8 mouse cellular contexts compared by ENCODE assay signal in the genomic region with DNA sequence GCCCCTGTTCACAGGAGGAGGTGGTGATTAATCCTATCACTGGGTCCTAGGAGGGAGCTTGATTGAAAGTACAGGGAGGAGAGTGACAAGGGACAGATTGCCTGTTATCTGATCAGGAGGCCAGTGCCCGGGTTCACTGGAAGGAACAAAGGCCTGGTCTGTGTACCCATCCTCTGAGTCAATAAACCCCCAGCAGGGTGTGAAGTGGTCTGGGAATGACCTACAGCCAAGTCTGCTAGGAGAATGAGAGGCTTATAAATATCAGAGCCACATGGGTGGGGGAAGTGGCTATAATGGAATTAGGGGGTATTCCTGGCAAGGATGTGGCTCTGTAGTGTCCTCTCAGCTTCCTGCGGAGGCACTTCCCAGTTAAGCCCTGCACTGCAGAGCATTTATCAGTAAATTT.
DNase-seq lines count a peak whose midpoint lies in the region; ATAC-seq and TF ChIP-seq lines count a peak whose summit lies in the region.

No protein-coding gene starts in this region.

- H3K4me1 ChIP-seq in forebrain, embryonic 10.5 days: peaks cover 35% of the 10 kb centered on the region
- H3K4me1 ChIP-seq in forebrain, embryonic 16.5 days (replicated peaks; ENCODE audit: control insufficient read depth, insufficient read depth, low read length): no peaks in the 10 kb centered on the region
- peaks cover 16% of the 10 kb centered on the region; the same call in 1 of the 2 replicates for H3K4me1 ChIP-seq in stomach, embryonic 14.5 days (ENCODE audit: control insufficient read depth, insufficient read depth, low read length)
- H3K4me1 ChIP-seq in stomach, postnatal 0 days (replicated peaks; ENCODE audit: control insufficient read depth, insufficient read depth): no peaks in the 10 kb centered on the region
- peaks cover 14% of the 10 kb centered on the region; the same call in 1 of the 2 replicates for H3K4me1 ChIP-seq in kidney, postnatal 0 days (replicated peaks; ENCODE audit: insufficient read depth, low read length)

- no peaks in the 10 kb centered on the region for H3K9me3 ChIP-seq in forebrain, embryonic 10.5 days
- H3K9me3 ChIP-seq in forebrain, embryonic 16.5 days (ENCODE audit: control insufficient read depth, low read length): no peaks in the 10 kb centered on the region
- H3K9me3 ChIP-seq in stomach, embryonic 14.5 days (ENCODE audit: control insufficient read depth, low read depth, low read length): no peaks in the 10 kb centered on the region
- H3K9me3 ChIP-seq in stomach, postnatal 0 days (ENCODE audit: control insufficient read depth, low read length): no peaks in the 10 kb centered on the region
- no peaks in the 10 kb centered on the region for H3K9me3 ChIP-seq in kidney, postnatal 0 days (replicated peaks; ENCODE audit: low read length)

- WGBS in forebrain, embryonic 10.5 days: 5% methylated on average over 2 of the region's 2 CpGs
- WGBS in forebrain, embryonic 16.5 days: 21% methylated on average over 2 of the region's 2 CpGs
- 39% methylated on average over 2 of the region's 2 CpGs for WGBS in stomach, embryonic 14.5 days
- WGBS in stomach, postnatal 0 days: 38% methylated on average over 2 of the region's 2 CpGs
- 32% methylated on average over 2 of the region's 2 CpGs for WGBS in kidney, postnatal 0 days

- DNase-seq in forebrain, embryonic 10.5 days (ENCODE audit: extremely low spot score, low spot score): no peak
- DNase-seq in stomach, postnatal 0 days (ENCODE audit: low spot score): no peak
- DNase-seq in kidney, postnatal 0 days (ENCODE audit: low spot score): no peak
- DNase-seq in right cerebral cortex, postnatal 10 days (ENCODE audit: low spot score in 2 of 2): no peak
- DNase-seq in layer of hippocampus, adult 8-10 months (ENCODE audit: low spot score in 2 of 2): no peak
- DNase-seq in layer of hippocampus, postnatal 25 days (ENCODE audit: extremely low spot score in 1 of 2, low spot score in 1 of 2): no peak

- H3K9ac ChIP-seq in forebrain, embryonic 16.5 days (replicated peaks; ENCODE audit: low read depth, low read length): no peak overlapping the region
- no peak overlapping the region for H3K9ac ChIP-seq in stomach, embryonic 14.5 days (replicated peaks; ENCODE audit: low read depth, low read length)
- no peak overlapping the region for H3K9ac ChIP-seq in stomach, postnatal 0 days (ENCODE audit: low read length)
- H3K9ac ChIP-seq in kidney, postnatal 0 days (ENCODE audit: low read depth, low read length): no peak overlapping the region

- H3K27me3 ChIP-seq in forebrain, embryonic 10.5 days (ENCODE audit: poor library complexity, severe bottlenecking): no peaks in the 10 kb centered on the region
- H3K27me3 ChIP-seq in forebrain, embryonic 16.5 days (replicated peaks; ENCODE audit: control insufficient read depth, insufficient read depth, low read length): no peaks in the 10 kb centered on the region
- H3K27me3 ChIP-seq in stomach, embryonic 14.5 days (ENCODE audit: control insufficient read depth, insufficient read depth, low read length): no peaks in the 10 kb centered on the region
- H3K27me3 ChIP-seq in stomach, postnatal 0 days (ENCODE audit: control insufficient read depth, insufficient read depth, low read length): no peaks in the 10 kb centered on the region
- no peaks in the 10 kb centered on the region for H3K27me3 ChIP-seq in kidney, postnatal 0 days (ENCODE audit: insufficient read depth, low read length)

- TF ChIP-seq EP300 in stomach, postnatal 0 days (optimal IDR thresholded peaks at IDR 0.05): no peak

- TF ChIP-seq CTCF in stomach, postnatal 0 days (IDR thresholded peaks at IDR 0.05; ENCODE audit: low read depth): no peak
- no peak for TF ChIP-seq CTCF in kidney, postnatal 0 days (IDR thresholded peaks at IDR 0.05; ENCODE audit: low read depth)

- H3K36me3 ChIP-seq in forebrain, embryonic 10.5 days (replicated peaks): no peaks in the 10 kb centered on the region
- no peaks in the 10 kb centered on the region for H3K36me3 ChIP-seq in forebrain, embryonic 16.5 days (ENCODE audit: control insufficient read depth, insufficient read depth)
- no peaks in the 10 kb centered on the region for H3K36me3 ChIP-seq in stomach, embryonic 14.5 days (ENCODE audit: control insufficient read depth, insufficient read depth, low read length)
- no peaks in the 10 kb centered on the region for H3K36me3 ChIP-seq in stomach, postnatal 0 days (ENCODE audit: control insufficient read depth, insufficient read depth, low read length)
- H3K36me3 ChIP-seq in kidney, postnatal 0 days (ENCODE audit: insufficient read depth, low read length): no peaks in the 10 kb centered on the region

- no peak overlapping the region for H3K4me3 ChIP-seq in forebrain, embryonic 10.5 days
- no peak overlapping the region for H3K4me3 ChIP-seq in forebrain, embryonic 16.5 days (replicated peaks; ENCODE audit: low read length)
- no peak overlapping the region for H3K4me3 ChIP-seq in stomach, embryonic 14.5 days (ENCODE audit: low read depth, low read length)
- H3K4me3 ChIP-seq in stomach, postnatal 0 days (ENCODE audit: low read depth, low read length): no peak overlapping the region
- H3K4me3 ChIP-seq in kidney, postnatal 0 days (replicated peaks; ENCODE audit: low read depth, low read length): no peak overlapping the region

- H3K27ac ChIP-seq in forebrain, embryonic 10.5 days: peak overlapping the region; percentile 65
- no peak overlapping the region for H3K27ac ChIP-seq in forebrain, embryonic 16.5 days (ENCODE audit: low read length)
- H3K27ac ChIP-seq in stomach, embryonic 14.5 days (ENCODE audit: low read length): no peak overlapping the region
- H3K27ac ChIP-seq in stomach, postnatal 0 days (replicated peaks): no peak overlapping the region
- 0 out of 2 replicates have a peak overlapping the region, but pooled peaks have one; percentile 28 for H3K27ac ChIP-seq in kidney, postnatal 0 days

- H3K4me2 ChIP-seq in forebrain, embryonic 16.5 days (ENCODE audit: low read length): no peak overlapping the region
- no peak overlapping the region for H3K4me2 ChIP-seq in stomach, embryonic 14.5 days (replicated peaks; ENCODE audit: low read depth, low read length)
- H3K4me2 ChIP-seq in stomach, postnatal 0 days (replicated peaks; ENCODE audit: low read depth): no peak overlapping the region
- no peak overlapping the region for H3K4me2 ChIP-seq in kidney, postnatal 0 days (ENCODE audit: low read length)

- no peak for ATAC-seq in forebrain, embryonic 16.5 days
- peak; percentile 63 for ATAC-seq in stomach, embryonic 14.5 days (ENCODE audit: insufficient number of reproducible peaks, insufficient read depth, low FRiP score, low read depth)
- no peak for ATAC-seq in stomach, postnatal 0 days (ENCODE audit: low FRiP score, low TSS enrichment)
- 0 out of 2 replicates have a peak, but pooled peaks have one; percentile 25 for ATAC-seq in kidney, postnatal 0 days (replicated peaks; ENCODE audit: low FRiP score, low read depth)

Comparison
In these comparisons a context has a peak if more than half of its experiments do, and no peak if none do; other contexts are left out.
1. H3K27ac ChIP-seq: peak in forebrain, embryonic 10.5 days (single experiment) and kidney, postnatal 0 days (single experiment); none in forebrain, embryonic 16.5 days (single experiment), stomach, embryonic 14.5 days (single experiment) and stomach, postnatal 0 days (single experiment).
2. ATAC-seq: peak in stomach, embryonic 14.5 days (single experiment) and kidney, postnatal 0 days (single experiment); none in forebrain, embryonic 16.5 days (single experiment) and stomach, postnatal 0 days (single experiment).